10 mouse cellular contexts compared by ENCODE assay signal in the genomic region with DNA sequence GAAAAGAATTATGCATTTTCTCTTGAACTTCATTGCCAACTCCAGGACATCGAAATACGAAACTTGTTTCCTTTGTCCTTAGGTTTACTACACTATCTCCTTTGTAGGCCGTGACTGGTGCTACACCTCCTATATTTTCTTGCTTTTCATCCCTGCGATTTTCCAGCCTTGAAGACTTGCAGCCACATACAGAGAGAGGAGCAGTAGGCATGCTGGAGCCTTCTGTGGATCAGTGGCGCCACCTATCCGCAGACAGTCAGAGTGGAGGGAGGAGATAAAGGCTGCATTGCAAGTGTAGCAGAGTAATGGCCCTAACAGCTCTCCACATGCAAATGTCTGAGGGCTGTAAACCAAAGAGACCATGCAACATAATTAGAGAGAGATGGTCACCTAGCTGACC.
DNase-seq lines count a peak whose midpoint lies in the region; TF ChIP-seq lines count a peak whose summit lies in the region.
"Had no signal": no experiment of that assay in that cellular context is flagged by ENCODE, and none has a peak within 500 bp of the region (broad histone marks: within the 10 kb centered on the region; RNA-seq: fewer than 3 reads in every experiment).

No protein-coding gene starts in this region.

- TF ChIP-seq POLR2A in cerebellum, adult 2 months (IDR thresholded peaks at IDR 0.05; ENCODE audit: borderline replicate concordance, insufficient read depth, low read length) = no peak

- H3K9me3 ChIP-seq in embryonic facial prominence, embryonic 10.5 days = no peaks in the 10 kb centered on the region
- H3K9me3 ChIP-seq: G1E; lung, embryonic 15.5 days had no signal

- H3K27ac ChIP-seq in cerebellum, adult 2 months (ENCODE audit: insufficient read depth, low read length) = no peak overlapping the region
- H3K27ac ChIP-seq in left cerebral cortex, adult 2 months = no peak overlapping the region
- no peak overlapping the region for H3K27ac ChIP-seq in embryonic facial prominence, embryonic 10.5 days (replicated peaks)
- H3K27ac ChIP-seq: lung, embryonic 15.5 days had no signal

- WGBS in cerebellum, adult 2 months = 77% methylated on average over 6 of the region's 6 CpGs
- 77% methylated on average over 6 of the region's 6 CpGs for WGBS in embryonic facial prominence, embryonic 10.5 days

- TF ChIP-seq CTCF in cerebellum, adult 2 months (IDR thresholded peaks at IDR 0.05; ENCODE audit: borderline replicate concordance, insufficient read depth, low read depth, low read length) = peak; percentile 22; the same call in 1 of the 2 replicates
- peak; percentile 51 for TF ChIP-seq CTCF in left cerebral cortex, adult 2 months (IDR thresholded peaks at IDR 0.05)

- no peaks in the 10 kb centered on the region; the same call in 1 of the 2 replicates for H3K27me3 ChIP-seq in cerebellum, adult 2 months (ENCODE audit: control insufficient read depth, insufficient read depth, low read length)
- H3K27me3 ChIP-seq in embryonic facial prominence, embryonic 10.5 days (replicated peaks; ENCODE audit: low read depth, poor library complexity, severe bottlenecking) = no peaks in the 10 kb centered on the region
- H3K27me3 ChIP-seq: lung, embryonic 15.5 days had no signal

- intact Hi-C loops in left cerebral cortex, adult 2 months (cut with DNase I) = no loop called here
- intact Hi-C loops in left cerebral cortex, postnatal 25 days (cut with DNase I) = no loop called here

- no peaks in the 10 kb centered on the region for H3K36me3 ChIP-seq in embryonic facial prominence, embryonic 10.5 days (replicated peaks)
- H3K36me3 ChIP-seq: G1E; lung, embryonic 15.5 days had no signal

- H3K4me1 ChIP-seq in cerebellum, adult 2 months (ENCODE audit: control insufficient read depth, insufficient read depth, low read length) = no peaks in the 10 kb centered on the region
- H3K4me1 ChIP-seq in embryonic facial prominence, embryonic 10.5 days = peaks cover 9% of the 10 kb centered on the region
- H3K4me1 ChIP-seq: lung, embryonic 15.5 days had no signal

- no peak overlapping the region for H3K4me3 ChIP-seq in cerebellum, adult 2 months (replicated peaks; ENCODE audit: insufficient read depth, low read depth, low read length)
- no peak overlapping the region for H3K4me3 ChIP-seq in left cerebral cortex, adult 2 months
- H3K4me3 ChIP-seq in embryonic facial prominence, embryonic 10.5 days = no peak overlapping the region
- H3K4me3 ChIP-seq: lung, embryonic 15.5 days had no signal

- DNase-seq in cerebellum, adult 2 months = no peak
- DNase-seq in cerebellum, adult 11-12 months = no peak
- no peak for DNase-seq in left cerebral cortex, adult 2 months (ENCODE audit: extremely low spot score in 1 of 2, low spot score in 2 of 2)
- DNase-seq in left cerebral cortex, postnatal 25 days (ENCODE audit: low spot score in 2 of 2) = no peak
- DNase-seq in 416B (ENCODE audit: low read depth) = peak; percentile 12
- peak; percentile 42 for DNase-seq in embryonic facial prominence, embryonic 10.5 days (ENCODE audit: low spot score)
- no peak for DNase-seq in urinary bladder, postnatal 36 days (ENCODE audit: low spot score in 2 of 2)
- DNase-seq in cerebellum, adult 11 months = no peak

Comparison
In these comparisons a context has a peak if more than half of its experiments do, and no peak if none do; other contexts are left out.
1. DNase-seq: peak in 416B (single experiment) and embryonic facial prominence, embryonic 10.5 days (single experiment); none in cerebellum, adult 2 months (0 of 2), cerebellum, adult 11-12 months (single experiment), left cerebral cortex, adult 2 months (0 of 2), left cerebral cortex, postnatal 25 days (0 of 2), urinary bladder, postnatal 36 days (0 of 2) and cerebellum, adult 11 months (single experiment).